Mouse (Mus musculus): ENCODE measurements around the gene St3gal4. TPM values are rescaled to one million over a fixed set of nuclear protein-coding genes. Genes with fewer than 3 reads are reported as not detected.

Gene St3gal4
- total RNA-seq, 4 experiments from 2014 or later: 25.1 to 30.4 (median 28.3) TPM

GRCm38 (mm10) chr9:35007697-35008341 is 111.2 kb downstream of the St3gal4 start:
- DNase-seq (ENCODE audit: low spot score): no peak

- DNase-seq (ENCODE audit: low spot score): no peak
Measured at GRCm38 (mm10) chr9:35004113-35004512, 115.0 kb downstream of the St3gal4 start.

DNA sequence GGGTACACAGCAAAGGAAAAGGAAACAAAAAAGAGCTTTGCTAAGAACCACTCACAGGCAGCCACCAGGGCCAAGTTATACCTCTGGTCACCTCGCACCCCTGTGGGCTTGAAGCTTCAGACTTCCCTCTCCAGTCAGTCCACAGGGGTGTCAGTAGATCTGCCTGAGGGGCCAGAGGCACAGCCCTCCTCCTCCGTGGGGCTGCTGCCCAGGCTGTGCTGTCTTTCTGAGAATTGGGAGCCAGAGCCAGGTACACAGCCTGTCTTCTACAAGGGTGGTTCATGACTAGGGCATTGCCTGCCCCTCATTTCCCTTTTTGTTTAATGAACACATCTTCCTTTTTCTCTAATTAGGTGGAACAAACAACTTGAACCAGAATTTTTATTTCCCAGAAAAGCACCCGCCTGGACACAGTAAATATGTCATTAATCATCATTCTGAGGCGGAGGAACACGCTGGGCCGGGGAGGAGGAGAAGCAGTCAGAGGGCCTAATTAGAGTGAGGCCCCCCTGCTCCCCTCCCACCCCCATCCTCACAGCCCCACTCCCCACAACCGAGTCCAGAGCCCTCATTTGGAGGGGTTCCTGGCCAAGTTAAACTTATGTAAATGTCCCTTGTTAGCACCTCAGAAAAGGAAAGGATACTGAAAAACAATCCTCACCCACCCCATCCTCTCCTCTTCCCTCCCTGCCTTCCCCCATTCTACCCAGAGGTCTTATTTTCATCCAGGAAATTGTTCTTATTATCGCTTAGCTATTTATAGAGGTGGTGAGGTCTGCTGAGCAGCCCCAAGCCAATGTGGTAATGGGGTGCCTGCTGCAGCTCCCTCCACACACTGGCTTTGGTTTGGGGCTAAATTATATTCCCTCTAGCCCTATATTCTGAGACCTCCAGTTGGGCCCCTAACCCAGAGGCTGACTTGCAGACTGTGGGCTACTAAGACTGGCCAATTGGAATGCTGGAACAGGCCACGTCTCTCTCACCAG is 120.9 kb downstream of the St3gal4 start:
- DNase-seq (ENCODE audit: low spot score): peak; percentile 23

Other genes starting within 250 kb of the St3gal4 start
- 10 to 100 TPM; 13.8 to 15.8 (median 14.1) TPM for gene Dcps, start 56.8 kb upstream of the St3gal4 start, total RNA-seq (2022)
- 10 to 100 TPM; 81.9 to 98.4 (median 89.6) TPM for gene Srpr, start 80.9 kb upstream of the St3gal4 start, total RNA-seq (2022)
- 1 to 10 TPM; 5.3 to 7.9 (median 5.9) TPM for gene Tirap, start 81.0 kb upstream of the St3gal4 start, total RNA-seq (2022)
- 10 to 100 TPM; 74.4 to 89.0 (median 78.8) TPM for gene Foxred1, start 91.8 kb upstream of the St3gal4 start, total RNA-seq (2022)
- 10 to 100 TPM; 13.6 to 17.4 (median 14.5) TPM for gene Fam118b, start 148.5 kb upstream of the St3gal4 start, total RNA-seq (2022)
- 10 to 100 TPM; 12.7 to 14.5 (median 13.7) TPM for gene Rpusd4, start 148.6 kb upstream of the St3gal4 start, total RNA-seq (2022)

Data from heart, adult 8-10 months (tissue).